Mouse (Mus musculus): ENCODE data around the gene Srpk3. TPM values are rescaled to one million over a fixed set of nuclear protein-coding genes. Genes with fewer than 3 reads are reported as not detected.

Gene Srpk3
- total RNA-seq, 2 experiments from 2014 or later, result 39.6 to 60.5 TPM

GRCm38 (mm10) chrX:73798502-73798901, 24.3 kb downstream of the Srpk3 start:
- peak; percentile 61 for DNase-seq

DNA sequence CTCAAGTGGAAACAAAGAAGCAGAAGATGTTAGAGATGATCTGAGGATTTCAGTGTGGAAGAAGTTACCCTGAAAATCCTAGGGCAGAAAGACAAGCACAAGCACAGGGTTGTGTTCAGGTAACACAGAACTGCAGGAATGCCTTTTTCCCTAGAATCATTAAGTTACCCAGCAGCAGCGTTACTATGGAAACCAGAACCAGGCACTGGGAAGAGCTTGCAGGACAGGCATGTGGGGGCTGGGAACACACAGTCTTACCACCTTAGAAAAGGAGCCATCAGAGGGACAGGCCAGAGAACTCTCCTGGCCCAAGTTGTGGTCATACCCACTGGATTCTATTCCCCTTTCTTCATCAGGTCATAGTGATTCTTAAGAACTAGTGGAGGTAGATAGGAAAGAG, 31.6 kb downstream of the Srpk3 start:
- no peak for DNase-seq

DNA sequence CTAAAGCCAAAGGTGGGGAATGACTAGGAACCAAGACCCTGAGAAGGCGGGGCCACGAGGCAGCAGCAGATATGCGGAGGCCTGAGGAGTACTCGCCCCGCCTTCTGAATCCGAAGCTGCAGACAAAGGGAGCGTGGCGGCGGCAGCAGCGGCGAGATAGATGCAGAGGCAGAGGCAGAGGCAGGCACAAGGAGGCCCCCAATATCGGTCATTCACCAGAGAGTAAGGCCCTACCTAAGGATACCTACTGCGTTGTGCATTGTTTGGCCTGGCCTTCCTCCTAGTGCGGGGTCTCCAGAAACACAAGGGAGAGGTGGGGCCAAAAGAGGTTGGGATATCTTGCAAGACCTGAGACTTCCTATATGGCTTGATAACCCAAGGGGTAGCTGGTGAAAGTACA, 40.9 kb downstream of the Srpk3 start:
- no peak for DNase-seq

DNA sequence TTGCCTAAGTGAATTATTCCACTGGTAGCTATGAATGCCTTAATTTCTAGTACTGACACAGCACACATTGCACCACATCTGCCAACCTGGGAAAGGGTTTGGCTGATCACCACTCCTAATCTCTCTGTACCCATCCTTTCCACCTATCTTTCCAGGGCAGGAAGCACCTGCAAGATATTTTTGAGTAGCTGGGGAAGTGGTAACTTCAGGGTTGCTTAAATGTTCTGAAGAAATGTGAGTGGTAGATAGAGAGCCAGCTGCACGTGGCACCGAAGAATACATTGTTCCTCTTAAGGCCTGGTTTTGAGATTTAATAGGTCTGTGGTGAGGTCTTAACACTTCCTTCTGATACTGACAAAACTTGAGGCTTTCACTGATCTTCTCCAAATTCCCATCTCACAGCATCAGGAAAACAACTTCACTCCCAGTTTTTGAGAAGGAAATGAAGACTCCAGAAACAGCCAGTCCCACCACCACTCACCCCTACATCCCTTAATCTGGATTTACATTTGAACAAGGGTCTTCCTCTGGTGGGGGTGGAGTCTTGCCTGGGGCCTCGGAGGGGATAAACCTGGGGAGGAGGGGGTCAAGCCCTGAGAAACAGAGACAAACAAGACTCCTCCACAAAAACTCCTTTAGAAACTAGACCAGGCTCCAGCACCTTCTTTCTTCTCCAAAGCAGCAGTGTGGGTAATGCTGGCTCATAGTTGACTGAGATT, 42.5 kb downstream of the Srpk3 start:
- DNase-seq, result no peak

DNA sequence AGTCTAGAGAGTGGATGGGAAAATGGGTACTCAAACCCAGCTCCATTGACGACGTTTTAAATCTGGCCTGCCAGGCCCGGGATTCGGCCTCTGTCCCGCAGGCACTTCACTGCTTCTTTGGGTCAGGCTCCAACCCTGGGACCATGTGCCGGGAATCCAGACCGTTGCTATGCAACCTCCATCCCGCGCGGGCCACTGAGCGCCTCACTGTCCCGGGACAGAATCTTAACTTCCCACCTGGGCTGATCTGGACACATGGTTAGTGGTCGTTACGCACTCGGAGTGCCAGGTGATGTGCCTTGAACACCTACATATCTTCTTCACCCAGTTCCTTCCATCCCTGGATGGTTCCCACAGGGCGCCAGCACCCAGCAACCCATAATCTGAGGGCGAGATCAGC, 49.5 kb downstream of the Srpk3 start:
- DNase-seq, result no peak

GRCm38 (mm10) chrX:73824185-73825151, 50.3 kb downstream of the Srpk3 start, which contains the start of gene Pdzd4:
Pdzd4 (minus strand) TSS chrX:73824969.
- DNase-seq, result peak; percentile 26

Other genes with a start within 250 kb of the Srpk3 start
- not detected for gene Dusp9, start 135.0 kb upstream of the Srpk3 start, total RNA-seq (2021)
- gene Pnck, start 114.3 kb upstream of the Srpk3 start, total RNA-seq (2021), result 10 to 100 TPM in 1 of 2 experiments, 1 to 10 TPM in 1; 8.6 to 10.3 TPM
- 100 to 1,000 TPM in 1 of 2 experiments, 10 to 100 TPM in 1; 96.2 to 127 TPM for gene Slc6a8, start 101.3 kb upstream of the Srpk3 start, total RNA-seq (2021)
- gene Bcap31, start 58.2 kb upstream of the Srpk3 start, total RNA-seq (2021), result 10 to 100 TPM; 45.9 to 58.5 TPM
- 10 to 100 TPM; 22.8 to 30.4 TPM for gene Abcd1, start 57.8 kb upstream of the Srpk3 start, total RNA-seq (2021)
- gene Plxnb3, start 17.3 kb upstream of the Srpk3 start, total RNA-seq (2021), result under 1 TPM; 0.61 to 0.67 TPM
- gene Idh3g, start 12.5 kb downstream of the Srpk3 start, total RNA-seq (2021), result 100 to 1,000 TPM; 399 to 430 TPM
- gene Ssr4, start 12.6 kb downstream of the Srpk3 start, total RNA-seq (2021), result 10 to 100 TPM; 72.3 to 80.8 TPM
- 1 to 10 TPM; 1.1 to 1.4 TPM for gene Pdzd4, start 50.6 kb downstream of the Srpk3 start, total RNA-seq (2021)
- not detected for gene Avpr2, start 117.7 kb downstream of the Srpk3 start, total RNA-seq (2021)
- 1 to 10 TPM; 1.2 to 2.3 TPM for gene L1cam, start 121.7 kb downstream of the Srpk3 start, total RNA-seq (2021)
- 1 to 10 TPM in 1 of 2 experiments, under 1 TPM in 1; 0.41 to 1.6 TPM for gene Arhgap4, start 147.5 kb downstream of the Srpk3 start, total RNA-seq (2021)
- 10 to 100 TPM; 59.1 to 60.5 TPM for gene Naa10, start 147.5 kb downstream of the Srpk3 start, total RNA-seq (2021)
- 1 to 10 TPM; 1.7 to 2.5 TPM for gene Renbp, start 156.4 kb downstream of the Srpk3 start, total RNA-seq (2021)
- gene Hcfc1, start 192.0 kb downstream of the Srpk3 start, total RNA-seq (2021), result 10 to 100 TPM; 26.0 to 35.7 TPM
- 10 to 100 TPM; 37.4 to 40.6 TPM for gene Irak1, start 249.5 kb downstream of the Srpk3 start, total RNA-seq (2021)